Mouse (Mus musculus) heart, adult 2 months (tissue): ENCODE results near the gene Lrp5.

ENCODE experiments used
- CTCF ChIP-seq: fragments of 200-600 bp; IDR thresholded peaks from 2 replicates; pipeline ENCODE4 v1.8.1; 2022; ENCODE audit warnings: antibody characterized with exemption, mild to moderate bottlenecking, moderate library complexity
- POLR2A ChIP-seq: fragments of 200-500 bp; IDR thresholded peaks from 2 replicates; pipeline ENCODE4 v1.6.1; 2011; ENCODE audit warnings: mild to moderate bottlenecking, low read depth, low read length, control low read depth; ENCODE audit not compliant: insufficient read depth

DNA sequence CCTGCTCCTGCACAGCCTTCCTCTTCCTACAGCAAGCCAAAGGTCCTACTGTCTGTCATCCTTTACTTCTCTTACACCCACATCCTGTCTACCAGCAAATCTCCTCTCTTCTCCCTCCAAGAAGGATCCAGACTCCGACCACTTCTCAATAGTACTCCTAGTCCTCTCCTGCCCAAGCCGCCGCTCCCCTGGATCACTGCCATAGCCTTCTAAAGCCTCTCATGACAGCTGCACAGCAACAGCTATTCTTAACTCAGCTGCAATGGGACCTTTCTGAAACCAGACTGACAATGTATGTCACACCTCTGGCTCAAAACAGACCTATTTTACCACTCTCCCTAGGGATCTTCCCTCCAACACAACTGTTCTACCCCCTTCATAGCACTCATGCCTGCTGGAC is 122.1 kb downstream of the Lrp5 start:
- TF ChIP-seq POLR2A (no peak), CTCF (no peak)
